Mouse (Mus musculus) heart, embryonic 14.5 days (tissue): Measurements from ENCODE around the gene Sbno2. TPM values are rescaled to one million over a fixed set of nuclear protein-coding genes. Genes with fewer than 3 reads are reported as not detected.
A peak's percentile ranks its signal among the peaks of the same experiment; 100 is the strongest.

Experiments used
- ATAC-seq: fragments of 200-750 bp; cut with Nextera tagmentation; 2 replicates; pipeline ENCODE4 v1.8.0; 2017; ENCODE audit warnings: low read depth, moderate TSS enrichment; ENCODE audit not compliant: insufficient number of reproducible peaks, insufficient read depth, low FRiP score
- H3K27ac ChIP-seq, 2 experiments: fragments of 200-500 bp in 1 of 2; fragments of 300-500 bp in 1 of 2; sonication (generic) in 1 of 2; replicated peaks in 1 of 2; 2 replicates each; pipeline ENCODE4 v1.5.1; 2012 to 2014; ENCODE audit warnings: low read depth in 2 of 2, low read length in 2 of 2, control low read depth in 1 of 2, mild to moderate bottlenecking in 1 of 2, mixed read lengths in 1 of 2; ENCODE audit not compliant: control insufficient read depth in 1 of 2, insufficient read depth in 1 of 2
- H3K27me3 ChIP-seq: fragments of 300-500 bp; sonication (generic); 2 replicates; pipeline ENCODE4 v1.6.1; 2014; ENCODE audit warnings: mild to moderate bottlenecking, low read length, control low read depth; ENCODE audit not compliant: control insufficient read depth, insufficient read depth
- H3K36me3 ChIP-seq: fragments of 300-500 bp; sonication (generic); 2 replicates; pipeline ENCODE4 v1.6.1; 2014; ENCODE audit warnings: mild to moderate bottlenecking, control low read depth, low read length, mixed read lengths; ENCODE audit not compliant: control insufficient read depth, insufficient read depth
- H3K4me1 ChIP-seq, 2 experiments: fragments of 200-500 bp in 1 of 2; fragments of 300-500 bp in 1 of 2; sonication (generic) in 1 of 2; 2 replicates each; pipeline ENCODE4 v1.6.1; 2012 to 2014; ENCODE audit warnings: low read length in 2 of 2, control low read depth in 1 of 2, mixed read lengths in 1 of 2; ENCODE audit not compliant: control insufficient read depth in 2 of 2, insufficient read depth in 2 of 2
- H3K4me2 ChIP-seq: fragments of 300-500 bp; sonication (generic); 2 replicates; pipeline ENCODE4 v1.6.1; 2014; ENCODE audit warnings: mild to moderate bottlenecking, low read length
- H3K4me3 ChIP-seq, 2 experiments: fragments of 200-500 bp in 1 of 2; fragments of 300-500 bp in 1 of 2; sonication (generic) in 1 of 2; 2 replicates each; pipeline ENCODE4 v1.5.1; 2012 to 2014; ENCODE audit warnings: low read length in 2 of 2, mild to moderate bottlenecking in 2 of 2, control low read depth in 1 of 2, low read depth in 1 of 2, moderate library complexity in 1 of 2; ENCODE audit not compliant: control insufficient read depth in 1 of 2, insufficient read depth in 1 of 2
- H3K9ac ChIP-seq: fragments of 300-500 bp; sonication (generic); 2 replicates; pipeline ENCODE4 v1.6.1; 2014; ENCODE audit warnings: mild to moderate bottlenecking, low read length
- H3K9me3 ChIP-seq: fragments of 300-500 bp; sonication (generic); 2 replicates; pipeline ENCODE4 v1.6.1; 2016; ENCODE audit warnings: low read length, control low read depth; ENCODE audit not compliant: control insufficient read depth
- WGBS: fragments of 180-500 bp; shearing (Covaris S2); extraction: QIAGEN DNeasy Blood & Tissue Kit; methylation state at CpG from one replicate; pipeline ENCODE4 v1.1.7; 2014; 5-methylcytosine and 5-hydroxymethylcytosine counted together
- polyA plus RNA-seq: library from polyadenylated mRNA; unstranded; fragments of >200 nt; fragmentation: Nextera tagmentation; extraction: Ambion mirVana; gene quantifications from 2 replicates; pipeline ENCODE4 v1.2.1, GENCODE M21; 2014

The Sbno2 gene
- polyA plus RNA-seq, 1 experiment from 2014 or later = 9.5 TPM

DNA sequence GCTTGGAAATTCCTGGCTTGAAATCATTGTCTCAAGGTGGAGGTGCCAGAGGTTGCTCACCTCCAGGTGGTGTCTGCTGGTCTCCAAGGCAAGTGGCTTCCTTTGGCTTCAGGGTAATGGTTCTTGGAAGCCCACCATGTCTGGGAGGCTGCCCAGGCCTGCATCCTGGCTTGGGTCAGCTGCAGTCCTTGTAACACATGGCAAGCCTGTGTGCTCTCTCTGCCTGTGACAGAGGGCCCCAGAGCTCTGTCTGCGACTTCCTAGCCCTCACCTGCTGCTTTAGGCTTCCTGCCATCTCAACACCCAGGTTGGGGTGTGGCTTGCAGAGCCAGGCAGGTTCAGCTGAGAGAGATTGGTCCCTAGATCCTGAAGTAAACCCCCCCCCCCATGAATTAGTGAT, 12.4 kb upstream of the Sbno2 start:
- peak overlapping the region; percentile 90 to 92 for H3K4me3 ChIP-seq
- peak overlapping the region; percentile 92 for H3K9ac ChIP-seq
- H3K4me2 ChIP-seq = peak overlapping the region; percentile 93
- no peak for ATAC-seq
- peaks cover 41% of the 10 kb centered on the region for H3K36me3 ChIP-seq
- 0 out of 4 replicates have a peak overlapping the region, but pooled peaks of 1 of the 2 experiments have one; percentile 81 for H3K27ac ChIP-seq
- H3K9me3 ChIP-seq = no peaks in the 10 kb centered on the region
- peaks cover 16 to 44% of the 10 kb centered on the region in 2 experiments for H3K4me1 ChIP-seq
- H3K27me3 ChIP-seq = no peaks in the 10 kb centered on the region
- 40% methylated on average over 1 of the region's 1 CpGs for WGBS

DNA sequence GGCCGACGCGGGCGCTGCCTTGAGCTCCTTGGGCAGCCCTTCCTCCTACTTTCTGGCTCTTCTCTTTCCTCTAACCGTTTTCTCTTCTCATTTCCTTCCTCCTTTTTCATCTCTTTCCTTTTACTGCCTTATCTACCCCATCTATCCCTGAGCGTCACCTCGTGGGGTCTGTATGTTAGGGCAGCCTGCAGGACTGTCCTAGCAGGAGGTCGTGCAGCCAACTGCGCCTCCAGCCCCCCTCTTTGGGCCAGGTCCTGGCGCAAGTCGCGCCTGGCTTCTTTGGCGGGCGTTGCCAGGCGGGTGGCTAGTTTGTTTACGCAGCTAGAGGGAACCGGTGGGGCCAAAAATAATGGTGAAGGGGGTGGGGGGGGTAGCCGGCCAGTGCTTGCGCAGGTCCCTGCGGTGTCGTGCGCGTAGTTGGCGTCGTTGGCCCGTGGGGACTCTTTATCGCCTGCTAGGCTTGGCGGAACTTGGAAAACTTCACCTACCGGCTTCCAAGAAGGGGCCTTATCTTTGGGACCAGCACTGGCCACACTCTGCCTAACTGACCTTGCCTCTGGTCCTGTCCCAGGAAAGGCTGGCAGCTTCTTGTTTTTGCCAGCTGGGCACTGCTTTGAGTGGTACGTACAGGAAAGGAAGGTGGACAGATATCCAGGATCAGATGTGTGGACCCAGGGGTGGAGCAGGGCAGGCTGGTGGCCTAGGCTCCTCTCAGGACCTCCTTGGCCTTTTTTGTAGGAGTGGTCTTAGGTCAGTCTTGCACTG, 11.7 kb upstream of the Sbno2 start:
- Histone ChIP-seq H3K4me1 (peaks cover 16 to 44% of the 10 kb centered on the region in 2 experiments), H3K4me2 (peak overlapping the region; percentile 93), H3K27ac (peak overlapping the region in 1 of 2 experiments; percentile 81; a peak in 2 of 4 replicates), H3K9ac (peak overlapping the region; percentile 92), H3K4me3 (peak overlapping the region; percentile 90 to 92), H3K36me3 (peaks cover 38% of the 10 kb centered on the region), H3K9me3 (no peaks in the 10 kb centered on the region), H3K27me3 (no peaks in the 10 kb centered on the region)
- ATAC-seq = no peak
- 2% methylated on average over 30 of the region's 30 CpGs for WGBS

DNA sequence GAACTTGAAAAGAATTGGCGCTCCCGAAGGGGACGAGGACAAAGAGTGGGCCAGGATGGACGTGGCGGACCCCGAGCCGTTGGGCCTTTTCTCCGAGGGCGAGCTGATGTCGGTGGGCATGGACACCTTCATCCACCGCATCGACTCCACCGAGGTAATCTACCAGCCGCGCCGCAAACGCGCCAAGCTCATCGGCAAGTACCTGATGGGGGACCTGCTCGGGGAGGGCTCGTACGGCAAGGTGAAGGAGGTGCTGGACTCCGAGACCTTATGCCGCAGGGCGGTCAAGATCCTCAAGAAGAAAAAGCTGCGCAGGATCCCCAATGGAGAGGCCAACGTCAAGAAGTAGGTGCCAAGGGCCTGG, 11.2 kb upstream of the Sbno2 start:
- no peaks in the 10 kb centered on the region for H3K9me3 ChIP-seq
- H3K9ac ChIP-seq = peak overlapping the region; percentile 92
- peak overlapping the region; percentile 93 for H3K4me2 ChIP-seq
- H3K36me3 ChIP-seq = peaks cover 32% of the 10 kb centered on the region
- H3K27ac ChIP-seq = peak overlapping the region in 1 of 2 experiments; percentile 81; a peak in 2 of 4 replicates
- H3K4me3 ChIP-seq = peak overlapping the region; percentile 90 to 92
- ATAC-seq = no peak
- no peaks in the 10 kb centered on the region for H3K27me3 ChIP-seq
- peaks cover 16 to 44% of the 10 kb centered on the region in 2 experiments for H3K4me1 ChIP-seq
- WGBS = 1% methylated on average over 27 of the region's 27 CpGs

DNA sequence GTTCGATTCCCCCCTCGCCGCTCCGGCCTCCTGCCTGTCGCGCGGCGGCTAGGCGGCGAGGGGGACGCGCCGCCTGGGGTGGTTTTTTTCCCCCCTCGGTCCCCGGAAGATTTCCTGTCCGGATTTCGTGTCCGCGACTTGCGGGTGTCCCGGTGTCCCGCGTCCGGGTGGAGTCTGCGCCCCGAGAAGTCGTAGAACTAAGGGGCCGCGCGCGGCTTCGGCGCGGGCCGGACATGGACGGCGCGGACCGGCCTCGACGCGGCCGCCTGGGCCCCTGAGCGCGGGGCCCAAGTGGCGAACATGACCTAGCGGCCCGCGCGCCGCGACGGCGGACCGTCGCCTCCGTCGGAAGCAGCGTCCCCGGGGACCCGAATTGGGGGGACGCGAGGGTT, 10.6 kb upstream of the Sbno2 start:
- H3K9me3 ChIP-seq = no peaks in the 10 kb centered on the region

DNA sequence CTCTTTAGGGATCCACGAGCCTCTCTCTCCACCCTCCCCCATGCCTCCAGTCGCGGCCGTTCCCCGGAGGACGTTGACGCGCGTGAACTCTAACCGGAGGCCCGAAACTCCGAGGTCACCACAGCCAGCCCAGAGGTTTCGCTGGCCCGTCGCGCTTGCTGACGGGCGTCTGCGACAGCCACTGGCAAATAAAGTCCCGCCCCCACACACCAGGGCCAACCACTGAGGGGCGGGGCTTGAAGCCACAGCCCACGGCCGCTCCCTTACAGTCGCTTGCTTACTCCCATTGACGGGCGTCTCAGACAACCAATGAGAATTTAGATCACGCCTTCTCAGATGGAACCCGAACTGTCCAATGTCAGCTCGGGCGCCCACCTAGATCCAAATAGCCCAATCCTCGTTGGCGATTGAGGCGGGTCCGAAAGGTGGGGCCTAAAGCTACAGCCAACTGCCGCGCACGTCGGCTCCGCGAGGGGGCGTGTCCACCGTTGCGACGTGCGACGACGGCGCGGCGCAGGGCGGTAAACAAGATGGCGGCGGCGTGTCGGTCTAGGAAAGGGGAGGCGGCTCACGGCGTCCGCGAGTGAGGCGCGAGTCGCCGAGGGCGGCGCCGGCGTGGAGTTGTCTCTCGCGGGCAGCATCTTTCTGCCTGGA, 10.0 kb upstream of the Sbno2 start, which contains the start of gene Stk11:
TSS of gene Stk11 (plus strand) at position 514 of the 654 bp plus-strand sequence.
- ATAC-seq = peak; percentile 98
- under 1% methylated on average over 70 of the region's 70 CpGs for WGBS
- Histone ChIP-seq H3K4me2 (peak within 1 kb of the TSS; percentile 93), H3K4me3 (peak within 1 kb of the TSS; percentile 90 to 92), H3K4me1 (peaks cover 16 to 40% of the 10 kb centered on the region in 2 experiments), H3K36me3 (peaks cover 21% of the 10 kb centered on the region), H3K27me3 (no peaks in the 10 kb centered on the region), H3K9me3 (no peaks in the 10 kb centered on the region), H3K27ac (peak within 1 kb of the TSS; percentile 89), H3K9ac (peak within 1 kb of the TSS; percentile 92)

More for the DNA sequence above, 10.6 kb upstream of the Sbno2 start:
- H3K27ac ChIP-seq = peak overlapping the region; percentile 63 to 81
- WGBS = under 1% methylated on average over 63 of the region's 63 CpGs
- no peak for ATAC-seq
- peak overlapping the region; percentile 93 for H3K4me2 ChIP-seq
- peak overlapping the region; percentile 92 for H3K9ac ChIP-seq
- no peaks in the 10 kb centered on the region for H3K27me3 ChIP-seq
- peaks cover 26% of the 10 kb centered on the region for H3K36me3 ChIP-seq
- H3K4me3 ChIP-seq = peak overlapping the region; percentile 90 to 92
- peaks cover 16 to 44% of the 10 kb centered on the region in 2 experiments for H3K4me1 ChIP-seq

DNA sequence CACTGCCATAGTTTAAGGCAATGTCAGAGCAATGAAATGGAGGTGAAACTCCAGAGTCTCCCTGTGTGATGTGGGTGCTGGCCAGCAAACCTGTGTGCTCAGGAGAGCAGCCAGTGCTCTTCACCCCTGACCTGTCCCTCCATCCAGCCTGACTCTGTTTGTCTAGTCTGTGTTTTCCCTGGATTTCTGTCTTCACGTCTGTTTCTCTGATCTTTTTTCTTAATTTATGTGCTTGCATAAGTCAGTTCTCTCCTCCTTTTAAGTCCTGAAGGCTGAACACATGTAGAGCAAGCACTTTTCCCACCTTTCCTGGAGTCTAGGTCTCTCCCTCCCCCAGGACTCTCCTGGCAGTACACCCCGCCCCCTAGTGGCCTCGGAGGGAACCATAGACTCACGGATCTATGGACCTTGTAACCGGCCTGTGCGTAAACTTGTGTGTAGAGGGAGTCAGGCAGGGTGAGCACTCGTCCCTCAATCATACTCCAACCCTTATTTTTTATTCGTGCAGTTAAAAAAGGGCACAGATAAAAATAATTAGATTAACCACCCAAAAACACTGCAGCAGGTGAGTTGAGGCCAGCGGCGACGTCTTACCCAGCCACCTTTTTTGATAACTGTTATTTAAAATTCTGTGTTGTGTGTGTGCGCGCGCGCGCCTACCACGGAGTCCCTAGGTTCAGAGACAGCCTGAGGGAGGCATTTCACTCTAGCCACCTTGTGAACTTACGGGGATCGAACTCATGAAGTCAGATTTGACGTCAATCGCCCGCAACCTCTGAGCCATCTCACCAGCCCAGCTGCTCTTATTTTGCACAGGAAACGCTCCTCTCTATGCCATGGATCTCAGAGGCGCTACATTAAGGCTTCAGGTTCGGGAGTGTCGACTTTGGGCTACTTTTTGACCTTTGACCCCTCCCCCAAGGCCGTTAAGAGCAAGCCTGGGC, 9.2 kb upstream of the Sbno2 start:
- ATAC-seq = peak; percentile 59
- peak overlapping the region; percentile 79 for H3K9ac ChIP-seq
- H3K4me1 ChIP-seq = peaks cover 13 to 32% of the 10 kb centered on the region in 2 experiments
- 3% methylated on average over 27 of the region's 27 CpGs for WGBS
- H3K27ac ChIP-seq = peak overlapping the region; percentile 89
- no peaks in the 10 kb centered on the region for H3K9me3 ChIP-seq
- H3K36me3 ChIP-seq = peaks cover 20% of the 10 kb centered on the region
- H3K4me2 ChIP-seq = peak overlapping the region; percentile 65
- no peaks in the 10 kb centered on the region for H3K27me3 ChIP-seq
- H3K4me3 ChIP-seq = peak overlapping the region; percentile 62 to 90

DNA sequence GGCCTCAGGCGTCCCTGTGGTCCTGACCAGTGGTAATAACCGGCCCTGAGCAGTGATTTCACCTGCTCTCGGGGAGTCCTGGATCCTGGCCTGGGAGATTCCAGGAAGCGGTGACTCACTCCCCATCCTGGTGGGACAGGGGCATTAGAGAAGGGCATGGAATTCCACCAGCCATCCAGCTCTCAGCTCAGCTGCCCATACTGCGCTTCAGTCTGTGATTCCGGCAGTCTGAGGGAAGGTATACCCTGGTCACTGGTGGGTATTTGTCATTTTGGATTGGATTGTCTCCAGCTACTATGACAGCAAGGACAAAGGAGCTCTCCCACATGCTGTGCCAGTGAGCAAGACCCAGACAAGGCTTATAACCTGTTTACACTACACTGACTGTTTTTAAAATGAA, 2.3 kb upstream of the Sbno2 start:
- Histone ChIP-seq H3K27ac (no peak overlapping the region), H3K4me1 (peaks cover under 1 to 5% of the 10 kb centered on the region in 2 experiments; a peak in 1 of 4 replicates), H3K27me3 (no peaks in the 10 kb centered on the region), H3K4me2 (no peak overlapping the region), H3K9me3 (no peaks in the 10 kb centered on the region), H3K36me3 (no peaks in the 10 kb centered on the region), H3K9ac (no peak overlapping the region), H3K4me3 (no peak overlapping the region)
- WGBS = 45% methylated on average over 6 of the region's 6 CpGs
- ATAC-seq = no peak; the same call in 1 of the 2 replicates
